Mouse (Mus musculus): ENCODE data around the gene Tfam.

Gene Tfam

DNA sequence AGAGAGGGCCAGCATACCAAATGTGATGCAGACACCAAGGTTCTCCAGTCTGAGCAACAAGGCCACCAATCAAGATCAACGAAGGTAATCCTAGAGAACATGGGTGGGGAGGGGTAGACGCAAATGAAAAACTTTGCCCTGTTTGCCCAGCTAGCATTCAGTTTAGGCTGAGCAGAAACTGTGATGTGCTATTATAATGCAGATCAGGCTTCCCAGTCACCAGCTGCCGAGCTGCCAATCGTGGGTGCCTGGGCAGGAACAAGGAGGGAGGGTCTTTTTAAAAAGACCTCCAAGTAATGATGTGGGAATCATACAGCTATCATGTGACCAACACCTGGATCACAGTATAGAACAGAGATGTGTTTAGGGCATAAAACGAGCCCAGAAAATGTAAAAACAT is 15.0 kb downstream of the Tfam start:
- DNase-seq (ENCODE audit: low spot score) = no peak

DNA sequence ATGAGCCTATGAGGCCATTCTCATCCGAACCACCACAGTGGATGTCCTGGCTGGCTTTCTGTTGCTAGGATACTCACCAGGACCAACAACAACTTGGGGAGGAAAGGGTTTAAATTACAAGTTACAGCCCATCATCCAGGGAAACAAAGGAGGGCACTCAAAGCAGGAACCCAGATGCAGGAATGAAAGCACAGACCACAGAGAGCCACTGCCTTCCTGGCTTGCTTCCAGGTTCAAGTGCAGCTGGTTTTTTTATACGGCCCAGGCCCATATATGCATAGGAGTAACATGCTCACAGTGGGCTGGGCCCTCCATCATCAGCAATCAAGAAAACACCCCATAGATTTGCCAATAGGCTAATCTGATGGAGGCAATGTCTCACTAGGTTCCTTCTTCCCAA is 15.4 kb downstream of the Tfam start:
- no peak for DNase-seq (ENCODE audit: low spot score)

DNA sequence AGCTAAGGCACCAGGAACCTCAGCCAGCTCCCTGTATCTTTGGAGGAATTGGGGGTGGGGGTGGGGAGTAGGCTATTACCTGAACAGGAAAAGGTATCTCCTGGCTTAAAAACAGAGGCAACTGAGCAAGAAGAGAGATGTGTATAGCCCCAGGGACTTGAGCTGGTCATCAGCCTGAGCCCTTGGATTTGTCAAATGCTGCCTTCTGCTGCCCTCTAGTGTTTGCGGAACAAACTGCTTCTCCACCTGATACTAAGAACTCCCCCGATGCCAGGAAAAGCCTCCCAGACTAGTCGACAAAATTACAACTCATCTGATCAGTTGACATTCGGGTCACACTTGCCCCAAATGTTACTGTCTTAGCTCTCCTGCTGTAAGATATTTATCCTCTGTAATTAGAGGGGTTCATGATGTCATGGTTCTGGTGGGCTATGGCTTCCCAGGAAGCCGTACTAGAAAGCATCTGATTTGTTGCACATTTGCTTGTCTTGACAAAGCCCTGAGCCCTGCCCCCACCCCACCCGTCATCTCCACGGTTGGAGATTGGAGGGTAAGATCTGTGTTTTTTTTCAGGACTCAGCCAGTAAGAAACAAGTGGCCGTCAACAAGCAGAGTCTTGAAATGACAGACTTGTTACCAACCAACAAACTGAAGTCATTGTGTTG is 19.7 kb downstream of the Tfam start:
- peak; percentile 51 for DNase-seq (ENCODE audit: low spot score)

DNA sequence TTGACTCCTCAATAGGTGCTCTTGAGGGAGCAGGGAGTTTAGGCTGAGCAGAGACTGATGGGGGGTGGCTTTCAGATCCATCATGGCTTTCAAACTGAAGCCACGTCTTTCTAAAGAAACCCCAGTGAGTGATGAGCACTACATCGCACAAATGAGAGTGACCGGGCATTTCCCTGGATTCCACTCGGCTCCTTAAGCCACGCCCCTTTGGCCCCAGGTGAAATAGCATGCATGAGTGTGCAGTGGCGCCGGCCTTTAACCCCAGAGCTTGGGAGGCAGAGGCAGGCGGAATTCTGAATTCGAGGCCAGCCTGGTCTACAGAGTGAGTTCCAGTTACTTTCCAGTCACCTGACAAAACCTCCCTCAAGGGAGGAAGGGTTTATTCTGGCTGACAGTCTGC is 22.1 kb downstream of the Tfam start:
- DNase-seq (ENCODE audit: low spot score) = no peak

DNA sequence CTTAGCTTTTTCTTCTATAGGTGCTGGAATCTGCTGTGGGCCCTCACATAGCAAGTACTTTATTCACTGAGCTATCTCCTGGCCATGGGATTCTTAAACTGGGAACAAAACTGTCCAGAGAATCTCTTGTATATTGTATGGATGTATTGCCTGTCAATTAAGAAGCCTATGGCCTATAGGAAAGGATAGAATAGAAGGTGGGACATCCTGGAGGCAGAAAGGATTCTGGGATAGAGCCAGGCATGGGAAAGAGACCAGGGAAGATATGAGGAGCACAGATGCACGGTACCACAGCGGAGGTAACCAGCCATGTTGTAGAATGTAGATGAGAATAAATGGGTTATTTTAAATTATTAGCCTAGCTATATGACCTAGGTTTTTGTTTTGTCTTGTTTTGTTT is 36.6 kb downstream of the Tfam start:
- DNase-seq (ENCODE audit: low spot score) = no peak

DNA sequence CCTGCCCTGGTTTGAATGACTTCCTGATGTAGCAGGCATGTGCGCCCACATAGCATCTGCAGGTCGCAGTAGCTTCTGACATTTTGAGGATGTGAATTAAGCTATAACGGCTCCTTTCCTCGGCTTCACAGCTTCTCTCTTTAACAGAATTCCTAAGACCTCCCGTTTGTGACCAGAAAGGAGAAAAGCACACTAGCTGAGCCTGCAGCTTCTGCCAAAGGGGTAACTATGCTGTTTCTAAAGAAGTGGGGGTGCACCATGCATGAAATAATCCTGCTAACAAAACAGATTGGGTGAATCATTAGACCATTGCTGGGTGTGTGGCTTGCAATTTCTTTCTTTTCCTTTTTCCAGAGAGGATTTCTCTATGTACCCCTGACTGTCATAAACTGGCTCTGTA is 37.1 kb downstream of the Tfam start:
- no peak for DNase-seq (ENCODE audit: low spot score)

DNA sequence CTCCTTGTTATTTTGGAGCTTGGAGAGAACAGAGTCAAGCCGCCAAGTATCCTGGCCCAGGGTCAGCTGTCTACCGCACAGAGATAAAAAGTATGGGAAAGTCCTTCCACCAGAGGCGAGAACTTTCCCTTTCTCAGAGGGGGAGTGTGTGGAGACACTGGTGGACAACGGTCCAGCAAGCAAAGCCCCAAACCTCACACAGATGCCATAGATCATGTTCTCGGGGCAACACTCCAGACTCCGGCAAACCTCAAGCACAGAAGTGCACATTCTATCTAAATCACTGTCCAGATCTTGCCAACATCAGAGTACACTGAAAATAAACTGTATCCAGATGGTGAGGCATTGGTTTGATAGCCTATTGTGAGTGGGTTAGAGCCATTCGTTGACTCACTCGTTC is 39.4 kb downstream of the Tfam start:
- peak; percentile 49 for DNase-seq (ENCODE audit: low spot score)

DNA sequence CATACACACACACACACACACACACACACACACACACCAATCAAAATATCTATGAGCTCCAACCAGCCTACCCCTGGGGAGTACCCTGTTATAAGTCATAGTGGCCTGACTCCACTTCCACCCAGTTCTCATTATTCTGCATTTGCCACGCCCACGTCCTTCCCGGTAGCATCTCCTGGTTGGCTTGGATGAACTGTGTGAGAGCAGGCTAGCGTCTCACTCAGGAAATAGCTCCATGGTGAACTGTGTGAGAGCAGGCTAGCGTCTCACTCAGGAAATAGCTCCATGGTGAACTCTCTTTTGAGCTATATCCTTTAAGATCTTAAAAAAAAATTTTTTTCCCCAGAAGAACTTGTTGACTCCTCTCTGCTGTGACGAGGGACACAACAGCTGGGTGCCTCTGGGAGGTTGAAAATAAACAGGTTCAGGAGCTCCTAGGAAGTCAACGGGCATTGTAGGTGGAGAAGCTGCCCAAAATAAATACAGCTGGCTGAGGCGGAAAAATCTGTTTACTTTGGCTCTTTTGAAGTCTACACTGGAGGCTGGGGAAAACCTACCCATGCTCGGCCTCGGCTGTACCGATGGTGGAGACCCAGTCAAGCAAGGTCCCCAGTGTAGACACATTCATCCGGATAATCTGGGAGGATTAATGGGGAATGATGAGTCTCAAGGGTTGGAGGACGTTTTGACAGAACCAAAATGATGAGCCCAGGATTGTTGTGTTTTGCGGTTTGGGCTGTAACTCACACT is 40.9 kb downstream of the Tfam start:
- no peak for DNase-seq (ENCODE audit: low spot score)

DNA sequence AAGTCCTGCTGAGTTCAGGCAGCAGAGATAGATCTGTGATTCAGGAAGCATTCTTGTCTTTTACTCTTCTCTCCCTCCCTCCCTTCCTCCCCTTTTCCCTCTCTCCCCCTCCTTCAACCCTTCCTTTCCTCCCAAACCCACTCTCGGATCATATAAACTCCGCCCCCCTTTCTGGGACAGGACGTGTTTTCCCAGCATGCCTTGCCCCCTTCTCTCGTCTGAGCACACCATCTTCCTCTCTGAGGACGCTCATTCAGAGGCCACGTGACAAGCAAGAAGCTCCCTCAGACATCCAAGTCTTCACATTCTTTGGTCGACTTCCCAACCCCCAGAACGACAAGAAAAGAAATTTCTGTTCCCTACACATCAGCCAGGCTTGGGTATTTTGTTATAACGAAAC is 42.6 kb downstream of the Tfam start:
- peak; percentile 48 for DNase-seq (ENCODE audit: low spot score)

DNA sequence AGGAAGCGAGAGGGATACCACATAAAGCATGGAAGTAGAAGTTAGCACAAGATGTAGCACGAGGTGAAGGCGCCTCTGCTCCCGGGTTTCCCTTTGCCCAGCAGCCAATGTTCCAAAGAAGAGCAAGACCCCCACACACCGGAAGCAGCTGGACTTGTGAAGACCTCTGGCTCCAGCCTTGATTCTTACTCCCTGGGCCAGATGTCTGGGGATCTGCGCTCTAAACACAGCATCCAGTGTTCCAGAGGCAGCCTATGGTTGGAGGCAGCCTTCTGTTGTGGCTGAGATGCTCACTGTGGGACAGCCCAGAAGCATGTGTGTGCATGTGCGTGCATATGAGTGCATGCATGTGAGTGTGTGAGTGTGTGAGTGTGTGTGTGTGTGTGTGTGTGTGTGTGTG is 43.4 kb downstream of the Tfam start:
- DNase-seq (ENCODE audit: low spot score) = no peak

DNA sequence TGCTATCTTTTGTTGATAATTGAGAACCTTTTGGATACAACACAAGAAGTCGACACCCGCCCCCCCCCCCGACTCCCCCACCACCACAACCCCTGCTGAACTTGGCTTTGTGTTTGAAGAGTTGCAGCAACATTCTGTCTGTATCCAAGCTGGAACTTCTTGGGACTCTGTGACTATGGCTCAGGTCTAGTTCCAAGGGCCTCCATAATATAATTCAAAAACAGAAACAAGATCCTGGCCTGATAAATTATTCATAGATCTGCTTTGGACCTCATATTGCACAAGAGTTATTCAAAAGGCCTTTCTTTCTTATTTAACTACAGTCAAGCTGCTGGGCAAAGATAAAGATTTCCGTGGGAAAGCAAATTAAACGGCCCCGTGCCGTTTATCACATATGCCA is 44.8 kb downstream of the Tfam start:
- DNase-seq (ENCODE audit: low spot score) = no peak

DNA sequence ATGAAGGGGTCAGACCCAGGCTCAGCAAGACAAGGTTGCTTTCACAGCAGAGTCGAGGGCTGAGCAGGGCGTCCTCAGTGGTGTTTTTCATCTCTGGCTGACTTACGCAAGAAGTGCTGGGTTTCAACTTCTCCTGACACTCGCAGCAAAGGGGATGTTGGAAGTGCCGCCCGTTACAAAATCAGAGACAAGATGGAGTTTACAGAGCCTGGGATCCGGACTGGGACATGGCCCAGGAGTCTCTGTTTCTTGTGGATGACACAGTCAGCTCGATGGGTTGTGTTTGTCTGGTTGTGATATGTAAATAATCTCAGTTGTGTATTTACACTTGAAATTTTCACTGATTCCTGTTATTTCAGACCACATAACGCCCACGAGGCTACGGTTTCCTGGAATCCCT is 45.2 kb downstream of the Tfam start:
- no peak for DNase-seq (ENCODE audit: low spot score)

DNA sequence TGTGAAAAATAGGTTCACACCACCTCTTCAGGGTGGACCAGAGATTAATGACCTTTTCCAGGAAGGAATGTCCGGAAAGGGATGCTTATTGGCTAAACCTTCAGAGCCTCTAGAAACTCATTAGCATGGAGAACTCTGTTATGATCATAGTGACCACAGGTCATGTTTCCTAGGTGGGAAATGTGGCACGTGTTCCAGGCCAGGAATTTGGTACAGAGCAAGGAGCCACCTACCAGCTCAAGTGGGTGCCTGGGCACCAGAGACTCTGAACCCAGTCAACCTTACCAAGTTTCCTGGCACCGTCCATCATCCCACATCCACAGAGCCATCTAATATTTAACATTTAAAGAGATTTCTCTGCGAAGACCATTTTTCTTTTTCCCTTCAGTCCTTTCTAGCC is 49.4 kb downstream of the Tfam start:
- DNase-seq (ENCODE audit: low spot score) = no peak

DNA sequence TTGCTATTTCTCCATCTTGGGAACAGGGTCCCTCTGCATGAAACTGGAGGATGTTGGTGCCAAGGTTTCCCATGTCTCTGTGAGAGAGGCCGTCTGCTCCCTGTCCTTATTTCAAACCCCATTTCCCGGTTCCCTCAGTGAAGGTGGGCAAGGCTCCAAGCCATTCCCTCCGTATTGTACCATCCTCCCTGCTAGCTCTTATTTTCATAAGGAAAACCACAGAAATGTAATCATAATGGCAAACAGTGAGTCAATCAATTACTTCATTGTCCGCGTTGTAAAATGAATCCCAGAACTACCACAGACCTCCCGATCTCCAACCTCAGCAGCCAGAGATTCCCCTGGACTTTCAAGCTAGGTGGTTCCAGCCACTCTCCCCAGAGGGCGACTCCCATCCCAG is 53.0 kb downstream of the Tfam start:
- DNase-seq (ENCODE audit: low spot score) = no peak

DNA sequence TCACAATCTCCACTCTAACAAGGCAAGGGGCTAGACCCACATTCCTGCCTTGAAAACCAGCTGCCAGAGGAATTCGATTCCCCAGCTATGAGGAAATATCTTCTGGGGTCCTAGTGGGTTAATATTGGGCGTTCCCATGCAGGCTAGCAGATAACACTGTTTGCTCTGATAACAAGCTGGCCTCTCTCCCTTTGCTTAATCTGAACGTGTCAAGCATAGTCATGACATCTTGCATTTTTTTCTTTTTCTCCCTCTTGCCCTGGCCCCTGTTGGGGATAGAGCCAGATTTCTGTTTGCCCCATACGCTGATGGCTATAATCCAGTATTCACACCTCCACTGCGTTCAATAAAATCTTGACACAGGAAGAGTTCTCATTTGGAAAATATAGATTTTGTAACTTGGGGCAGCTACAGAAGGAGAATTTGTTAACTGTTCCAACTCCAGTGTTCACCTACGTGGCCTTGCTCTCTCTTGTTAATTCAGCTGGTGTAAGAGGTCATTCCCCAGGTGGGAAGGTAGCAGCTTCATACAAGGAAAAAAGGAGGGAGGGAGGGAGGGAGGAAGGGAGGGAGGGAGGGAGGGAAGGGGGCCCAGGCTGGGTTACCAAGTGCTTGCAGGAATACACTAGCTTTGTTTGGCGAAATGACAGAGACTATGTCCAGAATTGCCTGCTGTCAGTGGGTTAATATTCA is 54.6 kb downstream of the Tfam start:
- no peak for DNase-seq (ENCODE audit: low spot score)

DNA sequence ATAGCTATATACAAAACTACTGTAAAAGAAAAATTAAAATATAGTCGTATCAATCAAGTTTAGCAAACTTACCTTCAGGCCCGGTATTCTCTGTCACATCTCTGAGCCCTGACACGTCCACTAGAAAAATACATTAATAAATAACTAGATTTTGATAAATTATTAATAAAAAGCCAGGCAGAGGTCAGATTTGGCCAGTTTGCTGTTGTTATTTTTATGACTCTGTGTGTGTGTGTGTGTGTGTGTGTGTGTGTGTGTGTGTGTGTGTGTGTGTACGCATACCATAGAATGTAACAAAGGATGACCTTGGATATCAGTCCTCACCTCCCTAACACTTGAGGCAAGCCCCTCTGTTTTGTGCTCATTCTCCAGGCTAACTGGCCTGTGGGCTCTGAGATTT is 56.1 kb downstream of the Tfam start:
- DNase-seq (ENCODE audit: low spot score) = no peak

DNA sequence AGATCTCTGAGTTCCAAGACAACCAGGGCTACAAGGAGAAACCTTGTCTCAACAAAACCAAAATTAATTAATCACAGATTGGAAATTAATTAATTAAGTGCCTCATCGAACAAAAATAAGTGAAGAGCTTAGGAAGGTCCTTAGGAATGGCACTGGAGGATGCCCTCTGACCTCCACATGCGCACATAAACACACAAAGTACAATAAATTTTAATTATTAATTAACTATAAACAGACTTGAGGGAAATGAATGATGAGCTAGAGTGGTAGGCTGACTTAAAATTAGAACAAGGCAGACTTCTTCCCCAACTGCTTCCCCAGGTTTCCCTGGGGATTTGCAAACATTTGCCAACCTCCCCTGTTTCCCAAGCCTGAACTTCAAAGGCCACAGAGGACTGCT is 57.0 kb downstream of the Tfam start:
- DNase-seq (ENCODE audit: low spot score) = no peak

DNA sequence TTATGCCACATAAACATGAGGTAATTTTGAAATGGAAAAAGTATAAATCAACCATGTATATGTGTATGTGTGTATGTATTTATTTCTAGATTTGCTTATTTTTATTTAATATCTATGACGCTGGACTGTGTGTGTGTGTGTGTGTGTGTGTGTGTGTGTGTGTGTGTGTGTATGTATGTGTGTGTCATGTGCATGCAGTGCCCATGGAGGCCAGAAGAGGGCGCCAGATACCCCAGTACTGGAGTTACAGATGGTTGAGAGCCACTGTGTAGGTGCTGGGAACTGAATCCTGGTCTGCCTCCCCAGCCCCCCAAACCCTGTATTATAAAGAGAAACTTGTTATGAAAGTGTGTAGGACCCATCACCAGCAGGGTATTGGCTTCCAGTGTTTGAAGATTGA is 58.0 kb downstream of the Tfam start:
- DNase-seq (ENCODE audit: low spot score) = no peak

DNA sequence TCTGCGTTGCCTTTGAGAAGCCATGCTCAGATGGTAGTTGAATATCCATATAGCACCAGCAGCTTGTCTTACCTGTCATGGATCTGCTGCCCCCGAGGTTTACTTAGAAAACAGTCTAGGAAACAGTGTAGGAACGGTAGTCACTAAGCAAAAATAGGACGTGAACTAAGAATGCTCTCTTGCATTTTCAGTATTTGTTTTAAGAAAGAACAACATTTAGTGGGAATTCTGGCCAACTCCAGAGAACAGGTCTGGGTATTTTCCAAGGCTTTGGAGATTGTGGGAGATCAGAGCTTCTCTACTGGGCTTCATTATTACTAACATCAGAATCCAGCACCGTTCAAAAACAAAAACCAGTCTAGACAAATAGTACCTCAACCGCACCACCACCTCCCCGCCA is 60.9 kb downstream of the Tfam start:
- DNase-seq (ENCODE audit: low spot score) = no peak

DNA sequence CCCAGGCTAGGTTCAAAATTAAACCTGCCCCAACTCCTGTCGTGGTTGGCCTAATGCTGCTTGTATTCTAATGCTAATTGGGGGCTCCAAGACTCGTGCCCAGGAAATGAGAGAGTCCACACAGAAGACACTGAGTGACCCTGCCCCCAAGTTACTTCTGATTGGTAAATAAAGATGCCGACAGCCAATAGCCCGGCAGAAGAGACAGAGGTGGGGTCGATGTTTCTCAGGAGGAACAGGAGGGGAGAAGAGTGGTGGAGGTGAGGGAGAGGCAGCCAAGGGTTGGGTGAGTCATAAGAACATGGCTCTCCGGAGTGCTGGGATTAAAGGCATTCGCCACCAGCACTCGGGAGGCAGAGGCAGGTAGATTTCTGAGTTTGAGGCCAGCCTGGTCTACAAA is 61.7 kb downstream of the Tfam start:
- DNase-seq (ENCODE audit: low spot score) = no peak

Measured in testis, postnatal 14 days (tissue).